Mouse (Mus musculus): Measurements from ENCODE around the gene Acss2. TPM values are rescaled to one million over a fixed set of nuclear protein-coding genes. Genes with fewer than 3 reads are reported as not detected.

Acss2 gene
- polyA plus RNA-seq, 1 experiment = 10.1 TPM

- TF ChIP-seq CTCF (IDR thresholded peaks at IDR 0.05; ENCODE audit: borderline replicate concordance, insufficient read depth, low read length) (no peak), POLR2A (IDR thresholded peaks at IDR 0.05; ENCODE audit: low read depth, low read length) (no peak)
- H3K4me3 ChIP-seq (ENCODE audit: insufficient read depth, low read length) = no peak overlapping the region
- H3K27ac ChIP-seq (ENCODE audit: insufficient read depth, low read length) = no peak overlapping the region
- H3K4me1 ChIP-seq (ENCODE audit: control insufficient read depth, insufficient read depth, low read length) = no peaks in the 10 kb centered on the region
Measured at GRCm38 (mm10) chr2:155585082-155585481, 67.3 kb downstream of the Acss2 start.

GRCm38 (mm10) chr2:155585486-155585885 is 67.7 kb downstream of the Acss2 start:
- Histone ChIP-seq H3K27ac (ENCODE audit: insufficient read depth, low read length) (no peak overlapping the region), H3K4me1 (ENCODE audit: control insufficient read depth, insufficient read depth, low read length) (no peaks in the 10 kb centered on the region), H3K4me3 (ENCODE audit: insufficient read depth, low read length) (no peak overlapping the region)
- TF ChIP-seq CTCF (IDR thresholded peaks at IDR 0.05; ENCODE audit: borderline replicate concordance, insufficient read depth, low read length) = no peak
- TF ChIP-seq POLR2A (IDR thresholded peaks at IDR 0.05; ENCODE audit: low read depth, low read length) = no peak

DNA sequence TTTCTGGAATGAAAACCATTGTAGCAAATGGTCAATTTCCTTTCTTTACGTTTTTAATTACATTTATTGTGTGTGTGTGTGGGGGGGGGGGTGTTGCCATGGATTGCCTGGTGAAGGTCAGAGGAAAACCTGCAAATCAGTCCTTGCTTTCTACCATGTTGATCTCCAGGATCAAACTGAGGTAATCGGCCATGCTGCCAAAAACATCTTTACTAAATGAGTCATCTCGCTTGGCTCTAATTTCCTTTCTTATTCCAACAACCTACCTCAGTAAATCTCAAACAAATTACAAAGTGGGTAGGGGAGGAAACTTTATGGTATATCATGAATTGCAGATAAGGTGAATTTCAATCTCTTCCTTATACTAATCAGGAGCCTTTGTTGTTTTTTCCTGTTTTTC is 70.4 kb downstream of the Acss2 start:
- Histone ChIP-seq H3K4me1 (ENCODE audit: control insufficient read depth, insufficient read depth, low read length) (no peaks in the 10 kb centered on the region), H3K4me3 (ENCODE audit: insufficient read depth, low read length) (no peak overlapping the region), H3K27ac (ENCODE audit: insufficient read depth, low read length) (no peak overlapping the region)
- no peak for TF ChIP-seq POLR2A (IDR thresholded peaks at IDR 0.05; ENCODE audit: low read depth, low read length)
- no peak for TF ChIP-seq CTCF (IDR thresholded peaks at IDR 0.05; ENCODE audit: borderline replicate concordance, insufficient read depth, low read length)

- Histone ChIP-seq H3K4me1 (ENCODE audit: control insufficient read depth, insufficient read depth, low read length) (no peaks in the 10 kb centered on the region), H3K27ac (ENCODE audit: insufficient read depth, low read length) (no peak overlapping the region), H3K4me3 (ENCODE audit: insufficient read depth, low read length) (no peak overlapping the region)
- TF ChIP-seq POLR2A (IDR thresholded peaks at IDR 0.05; ENCODE audit: low read depth, low read length) (no peak), CTCF (IDR thresholded peaks at IDR 0.05; ENCODE audit: borderline replicate concordance, insufficient read depth, low read length) (no peak)
Measured at GRCm38 (mm10) chr2:155589521-155589920, 71.8 kb downstream of the Acss2 start.

GRCm38 (mm10) chr2:155590876-155591275 is 73.1 kb downstream of the Acss2 start:
- H3K27ac ChIP-seq (ENCODE audit: insufficient read depth, low read length) = no peak overlapping the region
- H3K4me3 ChIP-seq (ENCODE audit: insufficient read depth, low read length) = no peak overlapping the region
- no peaks in the 10 kb centered on the region for H3K4me1 ChIP-seq (ENCODE audit: control insufficient read depth, insufficient read depth, low read length)
- TF ChIP-seq CTCF (IDR thresholded peaks at IDR 0.05; ENCODE audit: borderline replicate concordance, insufficient read depth, low read length) (no peak), POLR2A (IDR thresholded peaks at IDR 0.05; ENCODE audit: low read depth, low read length) (no peak)

DNA sequence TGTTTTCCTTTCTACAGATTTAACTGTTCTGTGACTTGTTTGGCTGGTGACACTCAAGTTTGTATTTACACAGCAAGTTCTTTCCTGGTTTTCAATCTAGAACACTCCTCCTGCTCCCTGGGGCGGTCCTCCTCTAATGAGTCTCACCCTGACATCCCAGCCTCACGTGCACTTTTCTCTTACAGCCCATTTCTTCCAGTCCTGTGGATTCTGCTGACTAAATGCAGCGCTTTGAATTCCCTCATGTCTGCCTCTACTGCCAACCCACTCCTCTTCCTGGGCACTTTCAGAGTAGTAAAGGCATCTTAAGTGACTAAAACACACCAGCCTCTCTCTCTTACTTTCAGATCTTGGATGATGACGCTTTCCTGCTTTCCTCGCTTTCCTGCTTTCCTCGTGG is 73.9 kb downstream of the Acss2 start:
- Histone ChIP-seq H3K4me3 (ENCODE audit: insufficient read depth, low read length) (peak overlapping the region; percentile 71), H3K27ac (ENCODE audit: insufficient read depth, low read length) (peak overlapping the region; percentile 96), H3K4me1 (ENCODE audit: control insufficient read depth, insufficient read depth, low read length) (no peaks in the 10 kb centered on the region)
- TF ChIP-seq POLR2A (IDR thresholded peaks at IDR 0.05; ENCODE audit: low read depth, low read length) (peak; percentile 22), CTCF (IDR thresholded peaks at IDR 0.05; ENCODE audit: borderline replicate concordance, insufficient read depth, low read length) (no peak)

DNA sequence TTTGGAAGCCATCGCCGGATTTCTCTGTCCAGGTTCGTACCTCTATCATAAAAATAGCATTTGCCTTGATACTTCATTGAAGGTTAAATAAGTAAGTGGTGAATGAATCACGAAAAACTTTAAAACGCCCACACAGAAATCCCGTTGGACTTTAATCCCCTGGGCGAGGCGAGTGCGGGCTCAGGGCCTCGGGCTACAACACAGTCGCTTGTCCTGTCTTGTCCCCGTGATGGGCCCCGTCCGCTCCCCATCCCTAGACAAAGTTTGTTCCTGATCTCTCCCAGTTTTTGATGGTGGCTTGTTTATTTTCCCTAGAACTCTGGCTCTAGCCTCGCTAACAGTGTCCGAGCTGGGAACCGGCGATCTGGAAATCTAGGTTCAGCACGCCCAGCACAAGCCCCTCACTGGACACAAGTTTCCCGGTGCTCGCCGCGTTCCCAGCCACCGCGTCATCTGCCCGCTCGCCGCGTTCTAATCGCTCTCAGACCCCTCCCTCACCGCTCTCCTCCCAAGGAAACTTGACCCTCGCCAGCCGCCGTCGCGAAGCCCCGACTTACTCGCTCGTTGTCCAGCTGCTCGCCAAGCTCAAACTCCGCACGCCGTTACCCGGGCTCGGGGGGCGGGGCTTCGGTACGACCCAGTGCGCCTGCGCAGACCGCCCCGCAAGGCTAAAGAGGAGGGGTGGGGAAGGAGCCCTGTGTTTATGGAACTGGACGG is 74.5 kb downstream of the Acss2 start, which contains the start of gene Gss:
Gene Gss, minus strand, starts transcription at position 674 of the 717 bp plus-strand sequence.
- Histone ChIP-seq H3K4me1 (ENCODE audit: control insufficient read depth, insufficient read depth, low read length) (no peaks in the 10 kb centered on the region), H3K4me3 (ENCODE audit: insufficient read depth, low read length) (peak within 1 kb of the TSS; percentile 71), H3K27ac (ENCODE audit: insufficient read depth, low read length) (peak within 1 kb of the TSS; percentile 96)
- no peak for TF ChIP-seq CTCF (IDR thresholded peaks at IDR 0.05; ENCODE audit: borderline replicate concordance, insufficient read depth, low read length)
- TF ChIP-seq POLR2A (IDR thresholded peaks at IDR 0.05; ENCODE audit: low read depth, low read length) = no peak; the same call in 1 of the 2 replicates

DNA sequence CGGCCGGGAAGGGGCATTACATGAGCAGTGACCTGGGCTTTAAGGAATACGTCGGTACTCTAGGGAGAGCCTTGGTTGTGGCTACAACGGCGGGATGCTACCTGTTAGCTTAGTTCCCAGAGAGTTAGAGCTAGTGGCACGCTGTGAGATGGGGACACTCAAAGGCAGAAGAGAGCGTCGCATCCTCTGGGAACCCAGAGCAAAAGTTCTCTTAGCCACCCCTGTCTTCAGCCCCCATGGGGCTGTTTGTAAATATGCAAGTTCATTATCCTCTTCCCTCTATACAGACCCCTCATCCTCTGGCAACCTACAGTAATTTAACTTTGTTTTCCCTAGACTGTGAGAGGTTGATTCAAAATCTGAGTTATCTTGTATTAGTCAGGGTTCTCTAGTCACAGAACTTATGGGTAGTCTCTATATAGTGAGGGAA is 75.1 kb downstream of the Acss2 start:
- H3K4me3 ChIP-seq (ENCODE audit: insufficient read depth, low read length) = peak overlapping the region; percentile 55
- H3K4me1 ChIP-seq (ENCODE audit: control insufficient read depth, insufficient read depth, low read length) = no peaks in the 10 kb centered on the region
- TF ChIP-seq POLR2A (IDR thresholded peaks at IDR 0.05; ENCODE audit: low read depth, low read length) = peak; percentile 77
- TF ChIP-seq CTCF (IDR thresholded peaks at IDR 0.05; ENCODE audit: borderline replicate concordance, insufficient read depth, low read length) = no peak
- peak overlapping the region; percentile 42; the same call in 1 of the 2 replicates for H3K27ac ChIP-seq (ENCODE audit: insufficient read depth, low read length)

DNA sequence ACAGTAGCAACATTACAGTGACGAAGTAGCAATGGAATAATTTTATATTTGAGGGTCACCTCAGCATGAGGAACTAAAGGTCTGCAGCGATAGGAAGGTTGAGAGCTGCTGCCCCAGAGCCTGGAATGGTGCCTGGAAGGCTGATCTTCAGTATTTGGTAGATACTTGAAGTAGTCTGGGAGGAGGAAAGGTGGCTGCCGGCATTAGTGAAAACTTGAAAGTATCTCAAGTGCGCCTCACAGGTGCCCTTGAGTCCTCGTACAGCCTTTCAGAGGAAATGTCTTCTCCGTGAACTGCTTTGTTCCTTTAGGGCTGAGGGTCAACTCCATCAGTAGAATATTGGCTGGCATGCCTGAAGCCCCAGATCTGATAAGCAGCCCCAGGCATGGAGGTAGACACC is 77.8 kb downstream of the Acss2 start:
- Histone ChIP-seq H3K4me3 (ENCODE audit: insufficient read depth, low read length) (no peak overlapping the region), H3K27ac (ENCODE audit: insufficient read depth, low read length) (no peak overlapping the region), H3K4me1 (ENCODE audit: control insufficient read depth, insufficient read depth, low read length) (no peaks in the 10 kb centered on the region)
- TF ChIP-seq POLR2A (IDR thresholded peaks at IDR 0.05; ENCODE audit: low read depth, low read length) = no peak
- no peak for TF ChIP-seq CTCF (IDR thresholded peaks at IDR 0.05; ENCODE audit: borderline replicate concordance, insufficient read depth, low read length)

GRCm38 (mm10) chr2:155603707-155604106 is 86.0 kb downstream of the Acss2 start:
- Histone ChIP-seq H3K4me3 (ENCODE audit: insufficient read depth, low read length) (no peak overlapping the region), H3K4me1 (ENCODE audit: control insufficient read depth, insufficient read depth, low read length) (no peaks in the 10 kb centered on the region), H3K27ac (ENCODE audit: insufficient read depth, low read length) (no peak overlapping the region)
- TF ChIP-seq POLR2A (IDR thresholded peaks at IDR 0.05; ENCODE audit: low read depth, low read length) (no peak), CTCF (IDR thresholded peaks at IDR 0.05; ENCODE audit: borderline replicate concordance, insufficient read depth, low read length) (no peak)

Data from embryonic fibroblast, embryonic 13.5 days (primary cell).